Mouse (Mus musculus): ENCODE measurements around the gene Cracr2b.

The Cracr2b gene

GRCm38 (mm10) chr7:141485186-141485585, 24.3 kb downstream of the Cracr2b start:
- DNase-seq (ENCODE audit: extremely low read depth, low read depth) = no peak

DNA sequence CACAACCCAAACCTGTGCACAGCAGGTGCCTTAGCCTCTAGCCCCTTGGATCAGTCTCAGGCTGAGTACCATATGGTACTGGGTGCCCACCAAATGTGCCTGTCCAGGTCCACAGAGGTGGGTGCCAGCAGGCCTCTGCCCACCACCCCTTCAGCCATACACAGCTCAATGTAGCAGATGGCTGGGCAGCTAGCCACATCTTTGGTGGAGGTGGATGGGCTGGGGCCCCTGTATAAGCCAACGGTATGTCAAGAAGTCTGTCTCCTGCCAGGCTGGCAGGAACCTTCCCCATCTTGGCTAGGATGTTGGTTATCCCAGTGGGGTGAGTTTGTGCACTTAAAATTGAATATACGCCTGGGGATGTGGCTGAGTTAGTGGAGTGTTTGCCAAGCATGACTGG, 24.7 kb downstream of the Cracr2b start:
- no peak for DNase-seq (ENCODE audit: extremely low read depth, low read depth)

DNA sequence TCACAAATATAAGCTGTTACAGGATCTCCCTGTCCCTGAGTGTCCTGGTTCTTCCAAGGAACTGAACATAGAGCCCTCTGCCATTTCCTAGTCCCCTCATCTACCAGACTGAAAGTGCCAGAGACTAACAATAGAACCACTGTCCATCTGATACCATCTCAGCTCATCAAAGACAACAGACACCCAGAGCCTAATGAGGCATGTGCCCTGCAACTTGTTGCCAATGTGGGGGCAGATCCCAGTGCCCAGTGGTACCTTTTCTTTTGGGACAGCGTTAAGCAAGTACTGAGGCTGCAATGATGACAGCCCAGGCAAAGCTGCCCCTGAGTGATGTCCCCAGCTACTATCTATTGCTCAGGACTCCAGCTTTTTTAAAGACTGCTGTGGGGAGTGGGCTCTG, 25.3 kb downstream of the Cracr2b start:
- no peak for DNase-seq (ENCODE audit: extremely low read depth, low read depth)

DNA sequence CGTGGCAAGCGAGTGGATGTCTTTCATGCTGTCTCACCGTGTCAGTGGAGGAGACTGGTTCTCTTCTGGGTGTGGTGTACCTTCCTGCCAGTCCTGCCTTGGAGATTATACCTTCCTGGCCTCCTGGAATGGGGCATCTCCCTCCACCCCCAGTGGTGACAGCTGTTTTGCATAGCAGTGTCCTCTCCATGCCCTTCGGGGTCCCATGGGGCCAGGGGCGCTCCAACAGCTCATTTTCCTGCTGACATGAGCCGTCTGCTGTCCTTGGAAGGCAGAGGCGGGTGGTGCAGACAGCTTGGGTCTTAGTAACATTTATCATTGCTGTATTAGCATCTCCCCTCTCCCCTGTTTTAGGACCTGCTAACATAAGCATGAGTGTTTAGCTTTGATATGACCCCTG, 26.2 kb downstream of the Cracr2b start:
- no peak for DNase-seq (ENCODE audit: extremely low read depth, low read depth)

DNA sequence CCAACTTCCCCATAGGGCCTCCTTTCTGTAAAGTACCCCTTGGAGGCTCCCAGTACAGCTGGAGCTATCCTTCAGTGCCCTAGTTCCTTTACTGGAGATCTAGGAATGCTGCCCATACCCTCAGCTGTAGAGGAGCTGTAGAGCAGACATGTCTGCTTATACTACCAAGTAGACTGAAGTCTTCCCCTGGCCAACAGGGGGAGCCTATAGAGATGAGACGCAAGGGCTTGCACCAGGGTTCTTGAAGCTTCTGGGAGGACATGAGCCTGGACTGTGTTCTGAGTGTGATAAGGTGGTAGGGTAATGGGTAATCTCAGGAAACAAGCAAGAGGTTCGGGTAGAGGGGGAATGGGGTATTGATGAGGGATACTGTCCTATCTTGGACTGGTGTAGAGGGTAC, 30.3 kb downstream of the Cracr2b start:
- no peak for DNase-seq (ENCODE audit: extremely low read depth, low read depth)

- DNase-seq (ENCODE audit: extremely low read depth, low read depth) = no peak
Measured at GRCm38 (mm10) chr7:141492738-141493137, 31.8 kb downstream of the Cracr2b start.

DNA sequence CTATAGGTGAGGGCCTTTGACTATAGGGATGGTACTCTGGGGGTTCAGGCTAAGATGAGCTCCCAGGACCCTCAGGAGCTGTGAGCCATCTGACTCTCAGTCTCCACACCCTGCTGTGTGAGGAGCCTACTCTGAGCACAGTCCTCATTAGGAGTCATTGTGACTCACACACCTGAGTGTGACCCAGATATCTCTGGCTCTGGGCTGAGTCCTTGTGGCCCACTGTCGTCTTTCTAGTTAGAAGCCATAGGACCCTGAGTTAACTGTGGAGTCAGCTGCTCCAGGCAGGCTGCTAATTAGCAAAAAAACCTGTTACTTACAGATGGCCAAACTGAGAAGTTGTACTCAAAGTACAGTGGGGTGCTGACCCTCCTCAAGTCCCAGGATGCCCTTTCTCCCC, 32.8 kb downstream of the Cracr2b start:
- DNase-seq (ENCODE audit: extremely low read depth, low read depth) = no peak

- DNase-seq (ENCODE audit: extremely low read depth, low read depth) = no peak
Measured at GRCm38 (mm10) chr7:141495379-141495778, 34.5 kb downstream of the Cracr2b start.

DNA sequence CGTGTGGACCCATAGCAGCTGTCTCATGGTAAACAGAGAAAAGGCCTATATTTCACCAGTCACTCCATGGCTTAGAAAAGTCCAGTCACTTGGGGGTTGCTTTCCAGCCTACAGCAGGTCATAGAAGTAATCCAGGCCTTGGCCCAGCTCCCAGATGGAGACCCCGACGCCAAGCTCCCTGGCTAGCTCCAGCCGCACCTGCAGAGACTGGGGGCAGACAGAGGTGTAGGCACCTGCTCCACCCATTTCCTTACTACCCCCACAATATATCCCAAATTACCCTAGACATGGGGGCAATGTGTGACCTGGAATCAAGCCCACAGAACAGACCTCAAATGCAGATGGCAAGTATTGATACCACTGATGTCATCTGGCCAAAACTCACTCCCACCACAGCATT, 35.0 kb downstream of the Cracr2b start:
- no peak for DNase-seq (ENCODE audit: extremely low read depth, low read depth)

- DNase-seq (ENCODE audit: extremely low read depth, low read depth) = no peak
Measured at GRCm38 (mm10) chr7:141497600-141497999, 36.7 kb downstream of the Cracr2b start.

GRCm38 (mm10) chr7:141501820-141502555, 41.1 kb downstream of the Cracr2b start:
- DNase-seq (ENCODE audit: extremely low read depth, low read depth) = no peak

GRCm38 (mm10) chr7:141502556-141502905, 41.6 kb downstream of the Cracr2b start:
- no peak for DNase-seq (ENCODE audit: extremely low read depth, low read depth)

DNA sequence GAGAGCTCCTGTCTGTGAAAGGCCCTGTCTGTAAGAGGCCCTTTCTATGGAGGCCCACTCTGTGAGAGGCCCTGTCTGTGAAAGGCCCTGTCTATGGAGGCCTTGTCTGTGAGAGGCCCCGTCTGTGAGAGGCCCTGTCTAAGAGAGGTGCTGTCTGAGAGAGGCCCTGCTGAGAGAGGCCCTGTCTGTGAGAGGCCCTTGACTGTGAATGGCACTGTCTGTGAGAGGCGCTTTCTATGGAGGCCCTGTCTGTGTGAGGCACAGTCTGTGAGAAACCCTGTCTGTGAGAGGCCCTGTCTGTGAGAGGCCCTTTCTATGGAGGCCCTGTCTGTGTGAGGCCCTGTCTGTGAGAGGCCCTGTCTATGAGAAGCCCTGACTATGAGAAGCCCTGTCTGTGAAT, 45.4 kb downstream of the Cracr2b start:
- no peak for DNase-seq (ENCODE audit: extremely low read depth, low read depth)

DNA sequence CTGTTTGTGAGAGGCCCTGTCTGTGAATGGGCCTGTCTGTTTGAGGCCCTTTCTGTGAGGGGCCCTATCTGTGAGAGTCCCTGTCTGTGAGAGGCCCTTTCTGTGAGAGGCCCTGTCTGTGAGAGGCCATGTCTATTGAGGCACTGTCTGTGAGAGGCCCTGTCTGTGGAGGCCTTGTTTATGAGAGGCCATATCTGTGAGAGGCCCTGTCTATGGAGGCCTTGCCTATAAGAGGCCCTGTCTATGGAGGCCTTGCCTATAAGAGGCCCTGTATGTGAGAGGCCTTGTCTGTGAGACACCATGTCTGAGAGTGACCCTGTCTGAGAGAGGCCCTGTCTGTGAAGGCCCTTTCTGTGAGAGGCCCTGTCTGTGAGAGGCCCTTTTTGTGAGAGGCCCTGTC, 47.3 kb downstream of the Cracr2b start:
- no peak for DNase-seq (ENCODE audit: extremely low read depth, low read depth)

DNA sequence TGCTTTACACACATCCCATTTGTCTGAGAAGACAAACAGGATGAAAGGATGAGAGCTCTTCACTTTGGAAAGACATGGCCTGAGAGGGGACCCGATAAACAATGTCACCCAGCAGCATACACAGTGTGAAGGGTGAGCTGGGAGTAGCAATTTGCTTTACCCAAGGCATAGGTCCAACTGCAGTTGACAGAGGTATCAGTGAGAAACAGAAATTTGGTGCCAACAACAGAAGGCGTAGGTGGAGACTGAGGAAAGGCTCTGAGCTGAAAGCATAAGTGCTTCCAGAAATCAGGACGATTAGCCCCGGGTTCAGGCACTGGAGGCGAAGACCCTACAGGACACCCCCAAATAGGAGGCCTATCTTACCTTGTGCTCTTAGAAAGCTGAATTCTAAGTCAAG, 49.3 kb downstream of the Cracr2b start:
- no peak for DNase-seq (ENCODE audit: extremely low read depth, low read depth)

DNA sequence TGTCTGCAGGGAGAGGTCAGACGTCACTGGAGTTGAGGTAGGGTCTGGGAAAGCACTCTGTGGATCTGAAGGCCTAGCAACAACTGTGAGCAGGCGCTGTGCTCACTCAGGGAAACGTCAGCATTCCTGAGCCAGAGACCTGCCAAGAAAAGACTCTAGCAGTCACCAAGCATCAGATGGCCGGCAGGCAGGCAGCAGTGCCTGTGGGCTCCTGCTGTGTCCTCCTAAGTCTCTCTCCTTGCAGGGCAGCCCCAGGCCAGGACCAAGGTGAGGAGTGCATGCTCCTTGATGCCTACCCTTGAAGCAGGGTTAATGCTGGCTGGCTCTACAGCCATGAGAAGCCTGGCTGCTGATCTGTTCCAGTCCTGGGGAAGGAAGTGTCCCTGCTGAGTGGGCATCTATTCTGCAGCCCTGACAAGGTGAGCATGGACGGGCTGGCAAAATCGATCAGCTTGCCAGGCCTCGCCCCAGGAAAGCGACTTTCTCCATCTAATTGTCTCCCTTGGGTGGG, 49.8 kb downstream of the Cracr2b start:
- DNase-seq (ENCODE audit: extremely low read depth, low read depth) = no peak
